ENCODE assay signal across 11 mouse cellular contexts in the genomic region with DNA sequence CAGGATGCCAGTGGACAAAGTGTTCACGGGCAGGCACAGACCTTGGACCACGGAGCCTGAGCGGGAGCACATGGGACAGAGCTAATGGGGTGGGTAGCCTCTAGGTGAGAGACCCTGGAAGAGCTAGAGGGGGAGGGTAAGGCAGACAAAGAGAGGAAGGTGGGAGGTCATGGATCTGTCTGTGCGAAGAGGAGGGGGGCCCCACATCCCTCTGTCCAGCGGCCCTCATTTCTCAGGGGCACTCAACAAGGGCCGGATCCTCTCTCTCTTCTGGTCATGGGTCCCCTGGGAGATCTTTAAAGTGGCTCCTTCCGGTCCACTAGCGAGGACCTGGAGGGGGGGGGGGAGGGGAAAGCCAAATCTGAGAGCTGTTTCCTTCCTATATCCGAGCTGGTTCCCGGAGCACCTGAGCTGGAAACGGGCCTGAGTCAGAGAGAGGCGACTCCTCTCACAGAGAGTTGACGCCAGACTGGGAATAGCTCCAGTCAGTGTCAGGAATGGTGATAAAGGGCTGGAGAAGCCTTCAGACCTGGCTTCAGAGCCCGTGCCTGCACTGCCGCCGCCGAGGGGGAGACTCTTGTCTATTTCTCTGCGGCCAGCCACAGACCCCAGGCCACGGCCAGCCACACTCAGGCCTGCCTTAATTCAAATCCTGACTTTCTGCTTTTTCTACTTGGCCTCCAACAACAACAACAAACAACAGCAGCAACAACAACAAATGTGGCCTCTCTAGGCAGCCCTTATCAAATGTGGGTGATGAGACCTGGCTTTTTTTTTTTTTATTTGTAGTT. TPM values are rescaled to one million over a fixed set of nuclear protein-coding genes. Genes with fewer than 3 reads are reported as not detected.
DNase-seq lines count a peak whose midpoint lies in the region; ATAC-seq and TF ChIP-seq lines count a peak whose summit lies in the region.
"Had no signal": no experiment of that assay in that cellular context is flagged by ENCODE, and none has a peak within 500 bp of the region (broad histone marks: within the 10 kb centered on the region; RNA-seq: fewer than 3 reads in every experiment).

No protein-coding gene starts in this region.

- H3K9ac ChIP-seq in embryonic facial prominence, embryonic 14.5 days (ENCODE audit: low read depth, low read length), result 0 out of 2 replicates have a peak overlapping the region, but pooled peaks have one; percentile 5
- no peak overlapping the region; the same call in 1 of the 2 replicates for H3K9ac ChIP-seq in neural tube, embryonic 11.5 days (ENCODE audit: low read length)
- H3K9ac ChIP-seq: liver, embryonic 14.5 days had no signal

- H3K27me3 ChIP-seq in embryonic facial prominence, embryonic 14.5 days (replicated peaks; ENCODE audit: control insufficient read depth, insufficient read depth, low read length), result peaks cover 43% of the 10 kb centered on the region
- H3K27me3 ChIP-seq in kidney, adult 2 months (replicated peaks; ENCODE audit: control insufficient read depth, insufficient read depth, low read length), result peaks cover 2% of the 10 kb centered on the region; the same call in 1 of the 2 replicates
- peaks cover 13% of the 10 kb centered on the region for H3K27me3 ChIP-seq in neural tube, embryonic 11.5 days (ENCODE audit: control insufficient read depth, insufficient read depth, low read length)

- H3K9me3 ChIP-seq in embryonic facial prominence, embryonic 14.5 days (ENCODE audit: control insufficient read depth, low read length), result no peaks in the 10 kb centered on the region
- H3K9me3 ChIP-seq in neural tube, embryonic 11.5 days (ENCODE audit: control insufficient read depth, low read length), result no peaks in the 10 kb centered on the region

- 15% methylated on average over 16 of the region's 19 CpGs for WGBS in embryonic facial prominence, embryonic 14.5 days
- 46% methylated on average over 19 of the region's 19 CpGs for WGBS in kidney, adult 2 months
- WGBS in neural tube, embryonic 11.5 days, result 3% methylated on average over 19 of the region's 19 CpGs

- peak; percentile 65 to 77 for DNase-seq in heart, adult 18-20 months
- no peak for DNase-seq in heart, postnatal 25 days (ENCODE audit: low spot score)
- no peak for DNase-seq in embryonic facial prominence, embryonic 14.5 days (ENCODE audit: low spot score)
- peak; percentile 76 for DNase-seq in kidney, adult 2 months
- peak; percentile 42 for DNase-seq in neural tube, embryonic 11.5 days (ENCODE audit: low spot score)
- DNase-seq in frontal cortex, postnatal 25 days (ENCODE audit: low spot score in 2 of 2), result no peak
- no peak for DNase-seq in adrenal gland, postnatal 25 days

- ATAC-seq in embryonic facial prominence, embryonic 14.5 days (ENCODE audit: low read depth), result no peak
- no peak for ATAC-seq in neural tube, embryonic 11.5 days (ENCODE audit: insufficient read depth, low FRiP score, low TSS enrichment)
- no peak for ATAC-seq in frontal cortex, adult (ENCODE audit: low TSS enrichment)

- intact Hi-C loops in heart, postnatal 25 days (cut with DNase I), result no loop called here

- no peak overlapping the region for H3K4me3 ChIP-seq in embryonic facial prominence, embryonic 14.5 days (ENCODE audit: low read depth, low read length)
- peak overlapping the region; percentile 15; the same call in 1 of the 2 replicates for H3K4me3 ChIP-seq in kidney, adult 2 months (ENCODE audit: insufficient read depth, low read depth, low read length)
- no peak overlapping the region for H3K4me3 ChIP-seq in neural tube, embryonic 11.5 days (ENCODE audit: low read depth, low read length)

- H3K4me1 ChIP-seq in embryonic facial prominence, embryonic 14.5 days (ENCODE audit: control insufficient read depth, insufficient read depth, low read length), result peaks cover 25% of the 10 kb centered on the region
- 0 out of 2 replicates have a peak, but pooled peaks cover 6% of the 10 kb centered on the region for H3K4me1 ChIP-seq in kidney, adult 2 months (ENCODE audit: control insufficient read depth, insufficient read depth, low read length)
- peaks cover 47% of the 10 kb centered on the region for H3K4me1 ChIP-seq in neural tube, embryonic 11.5 days (ENCODE audit: control insufficient read depth, insufficient read depth, low read length)

- H3K27ac ChIP-seq in embryonic facial prominence, embryonic 14.5 days (replicated peaks; ENCODE audit: low read depth, low read length), result 0 out of 2 replicates have a peak overlapping the region, but pooled peaks have one; percentile 33
- peak overlapping the region; percentile 75 for H3K27ac ChIP-seq in kidney, adult 2 months (ENCODE audit: insufficient read depth, low read depth, low read length)
- H3K27ac ChIP-seq in neural tube, embryonic 11.5 days (ENCODE audit: low read depth, low read length), result peak overlapping the region; percentile 55; the same call in 1 of the 2 replicates
- H3K27ac ChIP-seq: liver, embryonic 14.5 days had no signal

- H3K36me3 ChIP-seq in embryonic facial prominence, embryonic 14.5 days (ENCODE audit: control insufficient read depth, insufficient read depth, low read length), result no peaks in the 10 kb centered on the region
- H3K36me3 ChIP-seq in kidney, adult 2 months (ENCODE audit: control insufficient read depth, insufficient read depth, low read length), result no peaks in the 10 kb centered on the region
- H3K36me3 ChIP-seq in neural tube, embryonic 11.5 days (ENCODE audit: control insufficient read depth, insufficient read depth, low read length), result no peaks in the 10 kb centered on the region

- no peak overlapping the region for H3K4me2 ChIP-seq in embryonic facial prominence, embryonic 14.5 days (ENCODE audit: low read depth, low read length)
- H3K4me2 ChIP-seq in neural tube, embryonic 11.5 days (ENCODE audit: low read depth), result 0 out of 2 replicates have a peak overlapping the region, but pooled peaks have one; percentile 19

- no peak for TF ChIP-seq CTCF in kidney, adult 2 months (conservative IDR thresholded peaks at IDR 0.05; ENCODE audit: insufficient read depth, insufficient read length, low read depth, low read length)

- TF ChIP-seq POLR2A in kidney, adult 2 months (IDR thresholded peaks at IDR 0.05; ENCODE audit: low read depth, low read length), result no peak

RNA-seq across cellular contexts. Expression of a gene that starts 2.7 kb away (rescaled TPM):
- 1 to 10 TPM; 5.1 to 6.3 TPM for total RNA-seq in heart, adult 18-20 months (2021)
- total RNA-seq in heart, postnatal 25 days (2021), result 1 to 10 TPM; 6.0 to 7.6 TPM
- 6.8 and 7.4 TPM in 2 replicates for polyA plus RNA-seq in embryonic facial prominence, embryonic 14.5 days (2014; fragmentation: Nextera tagmentation; extraction: Ambion mirVana)
- polyA plus RNA-seq in kidney, adult 2 months (2012; rRNA removed), result 11.5 and 11.8 TPM in 2 replicates
- 11.1 and 11.8 TPM in 2 replicates for polyA plus RNA-seq in neural tube, embryonic 11.5 days (2014; fragmentation: Nextera tagmentation; extraction: Ambion mirVana)
- 6.2 and 8.3 TPM in 2 replicates for total RNA-seq in adrenal gland, postnatal 25 days (2021)

RNA-seq across cellular contexts. Expression of a gene that starts 9.9 kb away (rescaled TPM):
- total RNA-seq in heart, adult 18-20 months (2021), result not detected
- total RNA-seq in heart, postnatal 25 days (2021), result not detected
- polyA plus RNA-seq in embryonic facial prominence, embryonic 14.5 days (2014; fragmentation: Nextera tagmentation; extraction: Ambion mirVana), result 0.28 TPM in 1 of 2 replicates, not detected in the other
- 0.27 TPM in 1 of 2 replicates, not detected in the other for polyA plus RNA-seq in kidney, adult 2 months (2012; rRNA removed)
- not detected in 2 replicates for polyA plus RNA-seq in neural tube, embryonic 11.5 days (2014; fragmentation: Nextera tagmentation; extraction: Ambion mirVana)
- total RNA-seq in adrenal gland, postnatal 25 days (2021), result not detected in 2 replicates
- total RNA-seq: gastrocnemius, adult 8-10 months had no signal
- polyA plus RNA-seq: liver, embryonic 14.5 days had no signal

RNA-seq across cellular contexts. Expression of a gene that starts 11.2 kb away (rescaled TPM):
- 1 to 10 TPM; 3.3 to 3.6 TPM for total RNA-seq in heart, adult 18-20 months (2021)
- total RNA-seq in heart, postnatal 25 days (2021), result 1 to 10 TPM; 3.1 to 3.2 TPM
- polyA plus RNA-seq in embryonic facial prominence, embryonic 14.5 days (2014; fragmentation: Nextera tagmentation; extraction: Ambion mirVana), result 13.7 and 15.7 TPM in 2 replicates
- polyA plus RNA-seq in kidney, adult 2 months (2012; rRNA removed), result 6.0 and 6.4 TPM in 2 replicates
- 18.6 and 19.2 TPM in 2 replicates for polyA plus RNA-seq in neural tube, embryonic 11.5 days (2014; fragmentation: Nextera tagmentation; extraction: Ambion mirVana)
- 8.8 and 10.3 TPM in 2 replicates for total RNA-seq in adrenal gland, postnatal 25 days (2021)

RNA-seq across cellular contexts. Expression of a gene that starts 13.1 kb away (rescaled TPM):
- not detected for total RNA-seq in heart, adult 18-20 months (2021)
- not detected for total RNA-seq in heart, postnatal 25 days (2021)
- polyA plus RNA-seq in embryonic facial prominence, embryonic 14.5 days (2014; fragmentation: Nextera tagmentation; extraction: Ambion mirVana), result 0.29 and 0.67 TPM in 2 replicates
- polyA plus RNA-seq in kidney, adult 2 months (2012; rRNA removed), result not detected in 2 replicates
- 0.28 TPM in 1 of 2 replicates, not detected in the other for polyA plus RNA-seq in neural tube, embryonic 11.5 days (2014; fragmentation: Nextera tagmentation; extraction: Ambion mirVana)
- not detected in 2 replicates for total RNA-seq in adrenal gland, postnatal 25 days (2021)
- polyA plus RNA-seq: brain, embryonic 14.5 days; liver, embryonic 14.5 days had no signal

RNA-seq across cellular contexts. Expression of a gene that starts 18.4 kb away (rescaled TPM):
- 1 to 10 TPM; 3.9 to 6.3 TPM for total RNA-seq in heart, adult 18-20 months (2021)
- 1 to 10 TPM; 2.9 to 3.0 TPM for total RNA-seq in heart, postnatal 25 days (2021)
- 2.4 and 2.6 TPM in 2 replicates for polyA plus RNA-seq in embryonic facial prominence, embryonic 14.5 days (2014; fragmentation: Nextera tagmentation; extraction: Ambion mirVana)
- polyA plus RNA-seq in kidney, adult 2 months (2012; rRNA removed), result 14.9 and 17.3 TPM in 2 replicates
- polyA plus RNA-seq in neural tube, embryonic 11.5 days (2014; fragmentation: Nextera tagmentation; extraction: Ambion mirVana), result 0.36 and 0.50 TPM in 2 replicates
- 0.49 TPM in 1 of 2 replicates, not detected in the other for total RNA-seq in adrenal gland, postnatal 25 days (2021)

Comparison
In these comparisons a context has a peak if more than half of its experiments do, and no peak if none do; other contexts are left out.
1. DNase-seq: peak in heart, adult 18-20 months (2 of 2), kidney, adult 2 months (single experiment) and neural tube, embryonic 11.5 days (single experiment); none in heart, postnatal 25 days (single experiment), embryonic facial prominence, embryonic 14.5 days (single experiment), frontal cortex, postnatal 25 days (0 of 2) and adrenal gland, postnatal 25 days (single experiment).
2. Peak in every context shown above with its lines, with median percentiles within 50 percentile points of each other: H3K27ac ChIP-seq.